Mouse (Mus musculus) urinary bladder, postnatal 25 days (tissue): ENCODE data around the gene Naxe.

ENCODE experiments used
- DNase-seq: peaks from one replicate; pipeline ENCODE4 v3.0.0; 2022; ENCODE audit warnings: low spot score

Naxe gene

GRCm38 (mm10) chr3:88057902-88058696, at the start of gene Naxe:
TSS of gene Naxe (minus strand) at chr3:88058495.
- DNase-seq: peak; percentile 80

GRCm38 (mm10) chr3:88106126-88106525, 47.8 kb upstream of the Naxe start:
- no peak for DNase-seq

- DNase-seq: no peak
Measured at GRCm38 (mm10) chr3:88102611-88103010, 44.3 kb upstream of the Naxe start.

GRCm38 (mm10) chr3:88102196-88102595, 43.9 kb upstream of the Naxe start:
- DNase-seq: no peak

- no peak for DNase-seq
Measured at GRCm38 (mm10) chr3:88101736-88102135, 43.4 kb upstream of the Naxe start.

DNA sequence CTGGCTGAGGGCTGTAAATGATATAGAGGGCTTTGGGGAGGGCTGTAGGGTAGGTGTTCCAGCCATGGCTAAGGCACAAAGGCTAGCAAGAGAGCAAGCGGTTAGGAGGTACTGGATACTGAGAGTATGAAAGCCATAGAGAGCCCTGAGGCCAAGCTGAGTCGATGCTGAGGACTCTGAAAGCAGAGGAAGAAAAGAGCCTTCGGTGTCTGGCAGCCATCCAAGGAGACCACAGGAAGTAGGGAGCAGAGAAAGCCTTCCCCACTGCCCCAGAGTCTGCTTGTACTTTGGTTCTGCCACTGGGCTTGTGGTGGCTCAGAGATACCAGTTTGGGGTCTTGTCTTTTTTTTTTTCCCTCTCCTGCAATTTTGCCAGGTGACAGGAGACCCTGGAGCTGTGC, 42.0 kb upstream of the Naxe start:
- no peak for DNase-seq

GRCm38 (mm10) chr3:88097666-88098065, 39.4 kb upstream of the Naxe start:
- no peak for DNase-seq

GRCm38 (mm10) chr3:88094126-88094525, 35.8 kb upstream of the Naxe start:
- no peak for DNase-seq

GRCm38 (mm10) chr3:88090616-88091015, 32.3 kb upstream of the Naxe start:
- DNase-seq: no peak

DNA sequence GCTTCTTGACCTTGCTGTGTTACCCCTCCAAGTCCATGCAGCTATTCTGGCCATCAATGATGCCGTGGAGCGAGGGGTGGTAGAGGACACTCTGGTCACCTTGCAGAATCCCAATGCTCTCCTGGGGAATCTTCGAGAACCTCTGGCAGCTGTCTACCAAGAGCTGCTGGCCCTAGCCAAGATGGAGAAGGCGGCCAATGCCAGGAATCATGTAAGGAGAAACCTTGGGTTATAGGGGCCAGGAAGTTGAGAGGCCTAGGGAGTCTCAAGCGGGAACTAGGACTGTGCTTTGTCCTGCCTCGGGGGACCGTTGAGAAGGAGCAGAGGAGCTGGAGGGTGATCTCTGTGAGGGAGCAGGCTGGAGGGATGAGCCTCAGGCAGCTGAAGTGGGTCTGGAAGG, 31.8 kb upstream of the Naxe start:
- DNase-seq: no peak

DNA sequence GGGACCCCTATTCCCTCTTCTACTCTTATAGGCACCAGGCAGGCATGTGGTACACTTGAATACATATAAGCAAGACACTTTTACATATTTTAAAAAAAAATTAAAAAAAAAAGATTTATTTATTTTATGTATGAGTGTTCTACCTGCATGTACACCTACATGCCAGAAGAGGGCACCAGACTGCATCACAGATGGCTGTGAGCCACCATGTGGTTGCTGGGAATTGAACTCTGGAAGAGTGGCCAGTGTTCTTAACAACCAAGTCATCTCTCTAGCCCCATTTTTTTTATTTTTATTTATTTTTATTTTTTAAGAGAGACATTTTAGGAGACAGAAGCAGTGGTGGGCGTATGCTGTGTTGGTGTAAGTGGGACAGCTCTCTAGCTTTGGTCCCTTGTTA, 29.4 kb upstream of the Naxe start:
- no peak for DNase-seq

DNA sequence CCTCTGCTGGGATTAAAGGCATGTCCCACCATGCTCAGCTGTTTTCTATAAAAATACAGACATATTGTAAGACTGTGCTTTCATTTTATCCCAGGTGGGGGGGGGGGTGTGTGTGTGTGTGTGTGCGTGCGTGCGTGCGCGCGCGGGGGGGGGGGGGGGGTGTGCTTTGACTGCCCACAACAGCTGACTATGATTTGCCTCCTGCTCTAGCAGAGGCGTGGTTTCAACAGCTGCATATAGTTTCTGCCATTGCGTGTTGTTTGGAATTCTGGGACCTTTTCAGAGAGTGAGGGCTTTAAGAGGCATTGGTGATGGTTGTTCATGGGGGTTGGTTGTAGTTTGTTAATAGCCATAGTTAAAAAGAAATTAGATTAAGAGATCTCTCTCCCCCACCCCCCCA, 27.2 kb upstream of the Naxe start:
- DNase-seq: no peak

GRCm38 (mm10) chr3:88084001-88084400, 25.7 kb upstream of the Naxe start:
- DNase-seq: no peak

GRCm38 (mm10) chr3:88082663-88083062, 24.4 kb upstream of the Naxe start:
- no peak for DNase-seq

- DNase-seq: no peak
Measured at GRCm38 (mm10) chr3:88082224-88082618, 23.9 kb upstream of the Naxe start.

GRCm38 (mm10) chr3:88081345-88082223, 23.3 kb upstream of the Naxe start, which contains the start of gene Iqgap3:
TSS of gene Iqgap3 (plus strand) at chr3:88081971.
- peak; percentile 85 for DNase-seq

GRCm38 (mm10) chr3:88078204-88078603, 19.9 kb upstream of the Naxe start, which contains the start of gene Ttc24:
TSS of gene Ttc24 (minus strand) at chr3:88078304.
- no peak for DNase-seq

DNA sequence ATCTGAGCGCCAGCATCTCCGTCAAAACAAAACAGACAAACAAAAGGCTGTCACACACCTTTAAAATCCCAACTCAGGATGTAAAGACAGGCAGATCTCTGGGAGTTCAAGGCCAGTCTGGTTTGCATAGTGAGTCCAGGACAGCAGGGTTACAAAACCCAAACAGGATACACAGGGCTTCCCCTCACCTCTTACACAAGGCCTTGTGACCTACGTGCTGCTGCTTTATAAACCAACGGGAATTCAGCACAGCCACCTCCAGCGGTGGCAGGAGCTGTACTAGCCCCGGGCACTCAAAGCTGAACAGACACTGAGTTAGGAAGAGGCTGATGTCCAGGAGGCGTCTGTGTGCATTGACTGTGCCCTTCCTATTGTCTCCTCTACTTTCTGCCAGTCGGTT, 19.1 kb upstream of the Naxe start:
- DNase-seq: no peak

DNA sequence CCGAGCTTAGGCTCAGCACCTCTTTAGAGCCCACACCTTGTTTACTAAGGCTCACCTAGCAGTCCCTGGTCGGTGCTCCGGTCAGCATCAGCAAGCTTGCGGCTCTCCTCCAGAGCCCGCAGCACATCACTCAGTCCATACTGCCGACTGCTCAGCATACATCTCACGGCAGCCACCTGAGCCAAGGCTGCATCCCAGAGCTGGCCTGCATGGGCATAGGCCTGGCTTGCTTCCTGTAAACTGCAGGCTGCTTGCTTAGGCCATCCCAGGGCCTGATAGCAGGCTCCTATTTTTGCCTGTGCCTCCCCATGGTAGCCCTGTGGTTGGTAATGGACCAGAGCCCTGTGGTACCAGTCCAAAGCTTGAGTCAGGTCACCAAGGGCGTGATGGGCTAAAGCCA, 16.5 kb upstream of the Naxe start:
- DNase-seq: no peak

GRCm38 (mm10) chr3:88074351-88074750, 16.1 kb upstream of the Naxe start:
- DNase-seq: no peak

GRCm38 (mm10) chr3:88073631-88074030, 15.3 kb upstream of the Naxe start:
- DNase-seq: no peak

DNA sequence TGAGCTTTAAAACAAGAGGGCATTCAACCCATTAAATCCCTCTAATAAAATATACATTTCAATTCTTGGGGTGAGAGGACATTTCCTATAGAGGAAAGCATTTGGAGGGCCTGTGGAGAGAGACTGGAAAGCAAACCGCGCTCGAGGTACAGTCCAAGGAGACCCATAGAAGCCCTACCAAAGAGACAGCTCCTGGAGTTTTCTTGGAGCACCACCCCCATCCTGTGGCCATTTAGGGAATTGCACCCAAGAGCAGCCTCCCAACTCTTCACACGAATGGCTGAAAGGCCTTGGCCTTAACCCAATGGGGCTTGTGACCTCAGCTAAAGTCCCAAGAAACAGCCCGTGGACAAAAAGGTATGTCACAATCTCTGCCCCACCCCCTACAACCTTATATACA, 13.5 kb upstream of the Naxe start:
- peak; percentile 86 for DNase-seq

DNA sequence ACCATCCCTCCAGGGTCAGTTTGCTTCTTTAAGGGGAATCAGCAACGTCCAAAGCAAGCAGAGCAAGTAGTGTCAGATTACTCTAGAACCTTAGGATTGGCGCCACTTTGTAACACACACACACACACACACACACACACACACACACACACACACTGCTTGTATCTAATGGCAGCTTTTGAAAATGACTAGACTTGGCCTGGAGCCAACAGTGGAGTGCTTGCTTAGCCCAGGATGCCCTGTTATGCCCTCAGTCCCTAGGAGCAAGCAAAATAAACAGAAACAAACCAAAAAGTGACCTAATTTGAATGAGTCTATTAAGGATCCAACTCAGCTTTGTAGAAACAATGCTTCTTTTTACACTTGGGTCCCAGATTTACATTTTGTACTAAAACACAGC, 10.1 kb upstream of the Naxe start:
- DNase-seq: no peak
